Mouse (Mus musculus) embryonic facial prominence, embryonic 10.5 days (tissue): Measurements from ENCODE around the gene Wfikkn1. TPM values are rescaled to one million over a fixed set of nuclear protein-coding genes. Genes with fewer than 3 reads are reported as not detected.

ENCODE experiments used
- DNase-seq: peaks from one replicate; pipeline ENCODE4 v3.0.0-alpha.2; 2017; ENCODE audit warnings: low spot score
- H3K27ac ChIP-seq: fragments of 300-500 bp; sonication (generic); replicated peaks from 2 replicates; pipeline ENCODE4 v1.5.1; 2016; ENCODE audit warnings: mild to moderate bottlenecking
- H3K27me3 ChIP-seq: fragments of 300-500 bp; sonication (generic); replicated peaks from 2 replicates; pipeline ENCODE4 v1.6.1; 2016; ENCODE audit warnings: low read depth, mild to moderate bottlenecking; ENCODE audit not compliant: poor library complexity, severe bottlenecking
- H3K36me3 ChIP-seq: fragments of 300-500 bp; sonication (generic); replicated peaks from 2 replicates; pipeline ENCODE4 v1.6.1; 2016; ENCODE audit warnings: mild to moderate bottlenecking, moderate library complexity
- H3K4me1 ChIP-seq: fragments of 300-500 bp; sonication (generic); 2 replicates; pipeline ENCODE4 v1.6.1; 2016
- H3K4me3 ChIP-seq: fragments of 300-500 bp; sonication (generic); 2 replicates; pipeline ENCODE4 v1.5.1; 2016; ENCODE audit warnings: mild to moderate bottlenecking, moderate library complexity
- H3K9me3 ChIP-seq: fragments of 300-500 bp; sonication (generic); 2 replicates; pipeline ENCODE4 v1.6.1; 2016; ENCODE audit warnings: mild to moderate bottlenecking
- WGBS: fragments of 180-500 bp; shearing (Covaris S2); methylation state at CpG from one replicate; pipeline ENCODE4 v1.1.7; 2016; 5-methylcytosine and 5-hydroxymethylcytosine counted together
- polyA plus RNA-seq: library from polyadenylated mRNA; unstranded; fragments of >200 nt; fragmentation: Nextera tagmentation; extraction: Ambion mirVana; gene quantifications from 2 replicates; pipeline ENCODE4 v1.2.1, GENCODE M21; 2016

Wfikkn1 gene
- polyA plus RNA-seq, 1 experiment from 2014 or later, result 7.8 TPM

DNA sequence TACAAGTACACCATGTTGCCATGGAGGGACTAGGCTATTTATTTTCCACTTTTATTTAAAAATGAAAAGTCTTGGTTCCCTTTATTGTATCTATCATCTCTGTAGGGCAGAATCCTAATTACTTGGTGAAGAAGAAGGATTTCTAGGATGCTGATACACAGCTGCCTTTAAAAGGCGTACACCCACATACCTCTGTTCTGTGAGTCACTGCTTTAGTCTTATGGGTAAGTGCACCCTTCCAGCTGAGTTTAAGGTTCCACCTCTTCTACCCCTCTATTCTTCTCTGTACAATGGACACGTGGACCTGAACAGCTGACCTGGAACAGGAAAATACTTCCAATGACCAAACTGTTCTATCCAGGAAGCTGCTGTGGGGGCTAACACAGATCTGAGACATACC is 27.0 kb upstream of the Wfikkn1 start:
- H3K4me1 ChIP-seq, result no peaks in the 10 kb centered on the region
- H3K27me3 ChIP-seq, result no peaks in the 10 kb centered on the region
- 88% methylated on average over 2 of the region's 2 CpGs for WGBS
- peaks cover 18% of the 10 kb centered on the region for H3K36me3 ChIP-seq
- H3K27ac ChIP-seq, result no peak overlapping the region
- DNase-seq, result no peak
- H3K9me3 ChIP-seq, result no peaks in the 10 kb centered on the region
- no peak overlapping the region for H3K4me3 ChIP-seq

DNA sequence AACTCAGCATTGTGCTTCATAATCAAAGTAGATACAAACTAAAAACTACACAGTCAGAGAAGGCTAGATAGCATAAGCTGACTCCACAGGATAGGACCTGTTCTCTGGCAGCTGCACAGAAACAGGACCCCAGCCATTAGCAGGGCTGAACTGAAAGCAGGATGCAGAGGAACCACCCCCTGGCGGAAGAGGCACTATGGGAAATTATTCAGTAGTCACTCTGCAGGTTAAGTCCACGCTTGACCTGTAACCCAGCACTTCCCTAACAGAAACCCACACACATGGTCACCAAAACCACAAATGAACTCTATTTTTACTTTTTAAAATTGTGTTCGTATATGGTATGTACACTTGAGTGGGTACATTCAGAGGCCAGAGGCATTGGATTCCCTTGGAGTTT is 22.4 kb upstream of the Wfikkn1 start:
- H3K36me3 ChIP-seq, result peaks cover 28% of the 10 kb centered on the region
- 86% methylated on average over 3 of the region's 3 CpGs for WGBS

DNA sequence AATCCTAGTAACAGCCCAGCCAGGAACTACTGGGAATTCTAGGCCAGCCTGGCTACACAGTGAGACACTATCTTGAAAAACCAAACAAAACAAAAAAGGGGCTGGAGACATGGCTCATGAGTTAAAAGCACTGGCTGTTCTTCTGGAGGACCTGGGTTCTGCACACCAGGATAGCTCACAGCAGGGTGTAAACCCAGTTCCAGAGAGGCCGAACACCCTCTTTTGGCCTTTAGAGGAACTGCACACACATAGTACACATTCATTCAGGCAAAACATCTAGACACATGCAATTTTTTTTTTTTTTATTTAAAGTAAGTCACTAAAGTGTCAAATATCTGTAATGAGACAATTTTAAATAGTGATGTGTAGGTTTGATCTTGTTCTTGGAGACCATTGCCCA is 19.5 kb upstream of the Wfikkn1 start:
- Histone ChIP-seq H3K27me3 (no peaks in the 10 kb centered on the region), H3K27ac (no peak overlapping the region), H3K36me3 (peaks cover 18% of the 10 kb centered on the region), H3K4me3 (no peak overlapping the region), H3K9me3 (no peaks in the 10 kb centered on the region; the same call in 1 of the 2 replicates), H3K4me1 (peaks cover 18% of the 10 kb centered on the region)
- DNase-seq, result no peak
- 92% methylated on average over 1 of the region's 1 CpGs for WGBS

More for the DNA sequence above, 22.4 kb upstream of the Wfikkn1 start:
- no peaks in the 10 kb centered on the region for H3K27me3 ChIP-seq
- no peak overlapping the region for H3K27ac ChIP-seq
- H3K9me3 ChIP-seq, result no peaks in the 10 kb centered on the region; the same call in 1 of the 2 replicates
- no peak for DNase-seq
- no peaks in the 10 kb centered on the region for H3K4me1 ChIP-seq
- H3K4me3 ChIP-seq, result no peak overlapping the region

DNA sequence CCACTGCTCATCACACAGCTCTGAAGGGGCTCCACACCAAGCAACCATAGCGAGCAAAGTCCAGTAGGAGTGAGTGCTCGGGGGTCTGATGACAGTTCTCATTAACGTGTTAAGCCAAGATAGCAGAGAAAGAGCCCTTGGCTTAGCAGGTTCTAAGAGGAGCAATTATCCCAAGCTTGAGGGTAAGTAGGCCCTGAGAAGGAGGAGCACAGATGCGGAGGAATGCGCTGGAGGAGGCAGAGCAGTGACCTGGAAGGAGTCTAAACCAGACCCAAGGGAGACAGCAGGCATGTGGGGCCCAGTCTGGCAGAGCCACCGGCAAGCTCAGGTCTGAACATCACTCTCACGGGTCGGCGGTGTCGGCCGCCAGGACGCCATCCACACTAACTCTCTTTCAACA is 15.2 kb upstream of the Wfikkn1 start:
- Histone ChIP-seq H3K4me1 (peaks cover 25% of the 10 kb centered on the region), H3K27ac (peak overlapping the region; percentile 55; the same call in 1 of the 2 replicates), H3K36me3 (peaks cover 15% of the 10 kb centered on the region), H3K27me3 (no peaks in the 10 kb centered on the region), H3K4me3 (no peak overlapping the region), H3K9me3 (no peaks in the 10 kb centered on the region; the same call in 1 of the 2 replicates)
- WGBS, result 56% methylated on average over 12 of the region's 12 CpGs
- peak; percentile 39 for DNase-seq

DNA sequence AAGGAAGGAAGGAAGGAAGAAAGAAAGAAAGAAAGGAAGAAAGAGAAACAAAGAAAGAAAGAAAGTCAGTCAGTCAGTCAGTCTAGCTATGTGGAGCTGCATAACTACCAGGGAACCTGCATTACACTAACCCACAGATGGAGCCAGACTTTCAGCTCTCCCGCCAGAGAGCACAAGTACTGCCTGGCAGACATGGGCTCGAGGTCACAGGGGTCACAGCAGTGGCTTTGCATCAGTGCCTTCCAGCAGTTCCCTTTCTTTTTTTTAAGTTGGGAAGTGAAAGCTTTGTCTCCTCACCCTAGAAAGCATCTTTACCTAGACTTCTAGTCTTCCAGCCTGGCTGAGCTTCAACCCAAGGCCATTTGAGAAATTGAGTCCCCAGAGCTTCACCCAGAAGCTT is 14.8 kb upstream of the Wfikkn1 start:
- Histone ChIP-seq H3K27ac (peak overlapping the region; percentile 55; the same call in 1 of the 2 replicates), H3K36me3 (peaks cover 11% of the 10 kb centered on the region), H3K27me3 (no peaks in the 10 kb centered on the region), H3K4me3 (no peak overlapping the region), H3K9me3 (no peaks in the 10 kb centered on the region; the same call in 1 of the 2 replicates), H3K4me1 (peaks cover 25% of the 10 kb centered on the region)
- WGBS, result 20% methylated on average over 2 of the region's 2 CpGs
- DNase-seq, result no peak

DNA sequence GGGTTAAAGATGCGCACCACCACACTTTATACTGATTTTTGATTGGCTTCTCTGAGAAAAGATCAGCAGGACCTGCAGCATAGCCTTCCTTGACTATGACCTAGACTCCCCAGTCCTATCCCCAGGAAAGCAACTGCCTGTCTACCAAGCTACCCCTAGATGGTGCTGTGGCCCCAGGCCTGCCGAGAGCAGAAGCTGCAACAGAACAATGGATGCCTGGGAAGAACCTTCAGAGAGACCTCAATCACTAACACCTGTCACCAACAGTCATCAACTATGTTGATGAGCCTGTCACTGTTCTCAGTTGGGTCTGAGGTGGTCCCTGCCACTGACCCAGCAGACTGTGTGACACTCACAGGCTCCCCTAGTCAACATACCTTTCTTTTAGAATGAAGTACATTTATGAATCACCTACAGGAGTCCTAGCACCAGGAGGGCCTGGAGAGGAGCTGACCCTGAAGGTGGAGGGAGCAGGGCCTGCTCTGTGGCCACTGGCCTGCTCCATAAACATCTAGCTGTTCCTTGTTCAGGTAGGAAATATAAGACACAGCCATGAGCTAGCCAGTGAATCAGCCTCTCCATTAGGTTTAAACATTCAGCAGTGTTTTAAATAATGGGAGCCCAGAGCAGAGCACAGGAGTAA is 13.4 kb upstream of the Wfikkn1 start:
- H3K4me3 ChIP-seq, result no peak overlapping the region
- peaks cover 18% of the 10 kb centered on the region for H3K36me3 ChIP-seq
- H3K9me3 ChIP-seq, result no peaks in the 10 kb centered on the region
- WGBS, result 33% methylated on average over 2 of the region's 2 CpGs
- H3K4me1 ChIP-seq, result peaks cover 25% of the 10 kb centered on the region
- no peaks in the 10 kb centered on the region for H3K27me3 ChIP-seq
- H3K27ac ChIP-seq, result peak overlapping the region; percentile 68
- DNase-seq, result peak; percentile 76

DNA sequence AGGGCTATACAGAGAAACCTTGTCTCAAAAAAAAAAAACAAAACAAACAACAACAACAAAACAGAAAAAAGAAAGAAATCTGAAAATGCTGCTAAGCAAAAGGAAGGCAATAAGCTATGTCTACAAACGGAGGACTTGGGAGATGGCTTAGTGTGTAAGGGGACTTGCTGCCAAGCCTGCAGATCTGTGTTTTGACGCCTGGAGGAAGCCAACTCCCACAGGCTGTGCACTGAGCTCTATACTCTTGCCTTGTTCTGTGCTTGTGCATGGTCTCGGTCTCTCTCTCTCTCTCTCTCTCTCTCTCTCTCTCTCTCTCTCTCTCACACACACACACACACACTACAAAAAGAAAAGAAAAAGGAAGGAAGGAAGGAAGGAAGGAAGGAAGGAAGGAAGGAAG is 8.2 kb upstream of the Wfikkn1 start:
- 86% methylated on average over 3 of the region's 3 CpGs for WGBS
- no peaks in the 10 kb centered on the region for H3K27me3 ChIP-seq
- peaks cover 59% of the 10 kb centered on the region for H3K36me3 ChIP-seq

DNA sequence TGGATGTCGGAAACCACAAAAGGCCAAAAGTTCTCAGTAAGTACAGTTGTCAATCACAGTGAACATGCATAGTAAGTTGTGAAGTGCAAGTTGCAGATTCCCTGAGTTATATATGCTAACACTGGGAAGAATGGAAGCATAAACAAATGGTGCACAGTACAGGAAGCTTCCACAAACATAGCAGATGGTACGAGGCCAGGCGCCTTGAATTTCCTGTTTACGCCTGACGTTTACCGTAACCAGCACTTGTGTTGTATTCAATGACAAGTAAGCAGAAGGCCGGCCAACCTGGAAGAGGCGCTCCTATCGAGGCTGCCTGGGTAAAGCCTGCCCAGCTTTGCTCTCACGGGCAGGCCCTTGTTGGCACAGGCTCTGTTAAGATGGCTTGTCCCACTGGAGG is 6.8 kb upstream of the Wfikkn1 start:
- Histone ChIP-seq H3K4me3 (no peak overlapping the region), H3K4me1 (peaks cover 36% of the 10 kb centered on the region), H3K27me3 (no peaks in the 10 kb centered on the region), H3K9me3 (no peaks in the 10 kb centered on the region), H3K27ac (no peak overlapping the region), H3K36me3 (peaks cover 73% of the 10 kb centered on the region)
- DNase-seq, result no peak
- WGBS, result 91% methylated on average over 10 of the region's 10 CpGs

More for the DNA sequence above, 8.2 kb upstream of the Wfikkn1 start:
- H3K9me3 ChIP-seq, result no peaks in the 10 kb centered on the region
- no peak overlapping the region for H3K4me3 ChIP-seq
- H3K27ac ChIP-seq, result no peak overlapping the region
- no peak for DNase-seq
- H3K4me1 ChIP-seq, result peaks cover 23% of the 10 kb centered on the region

DNA sequence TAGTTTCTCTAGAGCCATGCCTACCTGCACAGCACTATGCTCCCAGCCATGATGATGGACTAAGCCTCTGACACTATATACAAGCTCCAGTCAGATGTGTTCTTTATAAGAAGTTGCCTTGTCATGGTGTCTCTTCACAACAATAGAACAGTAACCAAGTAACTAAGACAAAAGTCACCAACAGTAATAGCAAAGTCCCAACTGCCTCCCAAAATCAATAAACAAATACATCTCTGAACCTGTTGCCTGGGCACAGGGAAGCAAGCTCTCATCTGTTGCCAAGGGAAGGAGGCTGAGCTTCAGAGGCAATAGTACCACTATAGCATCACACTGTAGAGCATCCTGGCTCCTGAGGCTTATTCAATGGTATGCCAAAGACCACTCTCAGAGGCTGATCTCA is 6.1 kb upstream of the Wfikkn1 start:
- Histone ChIP-seq H3K27ac (no peak overlapping the region), H3K27me3 (no peaks in the 10 kb centered on the region), H3K9me3 (no peaks in the 10 kb centered on the region), H3K36me3 (peaks cover 77% of the 10 kb centered on the region), H3K4me1 (peaks cover 43% of the 10 kb centered on the region), H3K4me3 (no peak overlapping the region)
- no peak for DNase-seq

DNA sequence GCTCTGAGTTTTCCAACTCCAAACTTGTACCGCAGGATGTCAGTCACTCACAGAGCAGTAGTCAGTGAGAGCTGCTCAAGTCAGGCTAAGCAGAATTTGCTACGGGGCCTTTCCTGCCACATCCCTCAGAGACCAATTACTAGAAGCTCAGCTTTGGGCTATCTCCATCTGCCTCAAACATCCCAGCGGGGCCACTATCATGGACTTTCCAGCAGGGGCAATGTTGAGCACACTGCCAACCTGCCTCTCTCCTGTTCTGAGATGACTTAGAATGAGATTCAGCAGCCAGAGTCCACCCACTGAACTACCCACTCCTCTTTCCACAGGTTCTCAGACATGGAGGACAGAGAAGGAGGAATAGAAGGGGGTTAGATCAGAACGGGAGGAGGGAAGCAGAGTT is 5.0 kb upstream of the Wfikkn1 start:
- no peaks in the 10 kb centered on the region for H3K9me3 ChIP-seq
- H3K27me3 ChIP-seq, result no peaks in the 10 kb centered on the region
- H3K4me1 ChIP-seq, result peaks cover 54% of the 10 kb centered on the region
- H3K27ac ChIP-seq, result no peak overlapping the region
- H3K4me3 ChIP-seq, result no peak overlapping the region
- peak; percentile 41 for DNase-seq
- 45% methylated on average over 4 of the region's 4 CpGs for WGBS
- H3K36me3 ChIP-seq, result peaks cover 74% of the 10 kb centered on the region

DNA sequence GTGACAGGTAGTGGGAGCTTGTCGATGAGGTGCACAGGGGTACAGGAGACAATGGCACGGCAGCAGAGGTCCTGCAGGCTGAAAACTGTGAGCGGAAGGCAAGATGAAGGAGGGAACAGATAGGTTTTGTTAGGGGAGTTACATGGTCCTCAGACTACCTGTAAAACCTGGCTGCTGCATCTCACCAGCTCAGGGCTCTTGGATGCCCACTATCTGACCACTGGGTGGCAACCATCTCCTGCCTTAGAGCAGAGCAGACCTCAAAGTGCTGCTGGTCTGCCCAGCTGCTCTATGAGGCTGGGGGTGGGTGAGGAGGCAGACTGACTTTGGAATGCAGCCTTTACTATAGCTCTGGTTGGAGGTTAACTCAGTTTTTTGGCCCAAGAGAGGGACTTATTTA is 3.2 kb upstream of the Wfikkn1 start:
- no peaks in the 10 kb centered on the region for H3K9me3 ChIP-seq
- H3K4me3 ChIP-seq, result no peak overlapping the region
- 90% methylated on average over 3 of the region's 3 CpGs for WGBS
- H3K4me1 ChIP-seq, result peaks cover 73% of the 10 kb centered on the region
- H3K27ac ChIP-seq, result peak overlapping the region; percentile 89; the same call in 1 of the 2 replicates
- H3K36me3 ChIP-seq, result peaks cover 70% of the 10 kb centered on the region
- no peak for DNase-seq
- no peaks in the 10 kb centered on the region for H3K27me3 ChIP-seq

DNA sequence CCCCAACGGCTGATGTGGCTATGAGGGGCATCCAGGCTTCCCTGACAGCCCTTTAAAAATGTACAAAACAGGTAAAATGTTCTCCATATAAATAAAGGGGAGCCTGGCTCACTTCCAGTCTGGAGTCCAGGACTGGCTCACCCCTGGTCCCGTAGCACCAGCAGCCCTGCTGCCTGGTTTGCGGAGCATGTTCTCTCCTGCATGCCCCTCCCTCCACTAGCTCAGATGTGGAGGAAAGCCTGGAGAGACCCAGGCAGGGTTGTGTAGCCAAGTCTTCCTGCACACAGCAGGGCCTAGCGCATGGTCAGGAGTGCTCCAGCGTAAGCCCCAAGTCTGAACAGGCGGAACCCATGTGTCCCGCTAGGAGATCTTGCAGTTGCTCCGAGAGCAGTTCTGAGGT is 2.6 kb upstream of the Wfikkn1 start:
- no peak overlapping the region for H3K4me3 ChIP-seq
- peak overlapping the region; percentile 89 for H3K27ac ChIP-seq
- H3K9me3 ChIP-seq, result no peaks in the 10 kb centered on the region
- WGBS, result 85% methylated on average over 8 of the region's 8 CpGs
- no peaks in the 10 kb centered on the region for H3K27me3 ChIP-seq
- peaks cover 70% of the 10 kb centered on the region for H3K36me3 ChIP-seq
- no peak for DNase-seq
- peaks cover 78% of the 10 kb centered on the region for H3K4me1 ChIP-seq

DNA sequence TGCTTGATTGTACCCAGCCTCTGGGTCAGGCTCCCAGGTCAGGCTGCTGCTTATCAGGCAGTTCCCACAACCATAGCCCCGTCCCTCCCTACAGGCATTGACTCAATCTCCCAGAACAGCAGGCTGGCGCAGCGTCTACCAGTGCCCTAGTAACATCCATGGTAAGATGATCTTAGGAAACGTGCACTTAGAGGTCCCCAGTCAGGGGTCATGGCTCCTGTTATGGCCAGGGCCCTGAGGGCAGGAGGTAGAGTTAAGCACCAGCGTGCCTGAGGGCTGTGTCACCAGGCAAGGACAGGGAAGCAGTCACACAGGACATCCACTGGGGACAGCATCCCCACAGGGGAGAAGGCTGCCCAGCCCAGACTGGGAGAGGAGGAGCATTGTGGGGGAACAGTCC is 1.6 kb upstream of the Wfikkn1 start:
- peak; percentile 49 for DNase-seq
- H3K27me3 ChIP-seq, result no peaks in the 10 kb centered on the region
- 15% methylated on average over 5 of the region's 5 CpGs for WGBS
- H3K4me3 ChIP-seq, result 0 out of 2 replicates have a peak overlapping the region, but pooled peaks have one; percentile 4
- H3K9me3 ChIP-seq, result no peaks in the 10 kb centered on the region
- H3K27ac ChIP-seq, result peak overlapping the region; percentile 89
- peaks cover 87% of the 10 kb centered on the region for H3K4me1 ChIP-seq
- peaks cover 70% of the 10 kb centered on the region for H3K36me3 ChIP-seq
